Mouse (Mus musculus) left cerebral cortex, postnatal 10 days (tissue): ENCODE data around the gene Tmprss3. TPM values are rescaled to one million over a fixed set of nuclear protein-coding genes. Genes with fewer than 3 reads are reported as not detected.

Experiments
- DNase-seq, 2 experiments: peaks; one replicate each; pipeline ENCODE4 v3.0.0; 2021 to 2022; ENCODE audit warnings: low spot score in 2 of 2, mixed read lengths in 1 of 2; ENCODE audit errors: extremely low spot score in 1 of 2
- intact Hi-C: fragments of 180-260 bp; cut with DNase I; formaldehyde crosslinking; loops from one replicate; pipeline ENCODE4 v1.15.1; 2025
- total RNA-seq, 2 experiments: library from RNA; stranded (reverse); gene quantifications; 2 replicates each; pipeline ENCODE4 v1.2.3; 2021

Gene Tmprss3
- total RNA-seq, 2 experiments from 2014 or later, result not detected

DNA sequence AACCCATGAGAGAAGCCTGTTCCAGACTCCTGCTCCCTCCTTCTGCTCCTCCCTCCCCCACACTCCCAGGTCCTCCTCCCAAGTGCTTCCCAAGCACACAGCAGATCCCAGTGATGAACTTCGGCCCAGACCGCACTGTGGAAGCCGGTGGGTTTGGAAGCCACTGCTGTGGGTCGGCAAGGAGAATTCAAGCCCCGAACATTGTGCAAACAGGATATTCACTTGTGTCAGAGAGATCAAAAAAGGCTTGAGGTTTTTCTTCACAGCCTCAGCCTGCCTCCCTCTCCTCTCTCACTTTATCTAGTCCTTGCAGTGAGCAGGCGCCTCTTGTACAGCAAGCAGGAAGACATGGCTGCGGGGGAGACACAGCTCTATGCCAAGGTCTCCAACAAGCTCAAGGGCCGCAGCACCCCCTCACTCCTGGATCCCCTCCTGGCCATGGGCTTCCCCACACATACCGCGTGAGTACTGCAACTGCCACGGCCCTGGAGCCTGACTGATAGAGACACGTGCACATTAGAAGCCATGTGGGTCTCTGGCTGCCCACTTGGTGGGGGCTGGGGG is 9.1 kb upstream of the Tmprss3 start, which contains the start of gene Ubash3a:
Gene Ubash3a (plus strand): TSS at position 103 of the 564 bp plus-strand sequence.
- no peak for DNase-seq
- intact Hi-C loops, result no loop called here

DNA sequence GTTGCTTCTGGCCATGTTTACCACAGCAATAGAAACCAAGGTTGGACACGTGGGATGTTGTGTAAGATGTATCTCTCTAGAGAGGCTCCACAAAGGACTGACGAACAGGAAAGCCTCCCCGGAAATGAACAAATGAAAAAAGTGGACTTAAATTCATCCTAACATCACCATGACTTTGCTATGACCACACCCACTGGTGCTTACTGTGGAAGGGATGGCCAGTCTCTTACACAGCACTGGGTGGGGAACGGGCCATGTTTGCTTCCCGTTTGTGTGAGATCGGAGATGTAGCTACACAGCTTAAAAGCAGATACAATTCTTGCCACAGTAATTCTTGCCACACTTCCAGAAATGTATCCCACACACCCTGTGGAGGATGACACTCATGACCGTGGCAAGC is 2.5 kb downstream of the Tmprss3 start:
- intact Hi-C loops, result no loop called here
- DNase-seq, result no peak

DNA sequence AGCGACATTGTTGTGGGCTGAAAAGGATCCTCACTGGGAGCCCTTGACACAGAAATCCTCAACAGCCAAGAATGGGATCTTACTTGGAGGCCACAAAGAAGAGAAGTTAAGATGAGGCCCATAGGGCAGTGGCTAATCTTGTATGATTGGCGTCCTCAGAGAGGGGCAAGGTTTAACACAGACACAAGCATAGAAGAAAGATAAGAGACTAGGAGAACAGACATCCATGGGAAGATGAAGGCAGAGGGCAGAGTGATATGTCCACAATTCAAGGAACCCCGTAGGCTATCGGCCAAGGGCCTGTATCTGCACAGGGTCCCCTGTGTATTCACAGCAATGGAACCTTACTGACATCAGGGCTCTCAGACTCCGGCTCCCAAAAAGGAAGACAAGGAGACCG is 3.6 kb downstream of the Tmprss3 start:
- intact Hi-C loops, result no loop called here

DNA sequence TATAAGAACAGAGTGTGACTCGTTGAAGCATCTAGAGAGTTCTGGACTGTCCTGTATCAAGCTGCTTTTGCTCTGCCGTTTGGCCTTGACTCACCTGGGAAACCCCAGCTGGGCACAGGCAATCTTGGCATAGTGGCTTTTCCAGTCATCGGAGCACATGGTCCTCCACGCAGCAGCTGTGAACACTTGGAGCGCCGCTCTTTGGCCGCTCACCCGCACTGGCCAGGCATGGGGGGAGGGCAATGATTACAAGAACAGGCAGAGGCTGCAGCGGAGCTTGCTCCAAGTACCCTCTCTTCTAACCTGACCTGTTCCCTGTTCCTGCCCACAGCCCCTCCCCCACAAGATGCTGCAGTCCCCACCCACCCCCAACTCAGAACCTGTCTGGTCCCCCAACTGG is 5.4 kb downstream of the Tmprss3 start:
- DNase-seq, result no peak
- intact Hi-C loops, result no loop called here

More for the DNA sequence above, 3.6 kb downstream of the Tmprss3 start:
- no peak for DNase-seq

DNA sequence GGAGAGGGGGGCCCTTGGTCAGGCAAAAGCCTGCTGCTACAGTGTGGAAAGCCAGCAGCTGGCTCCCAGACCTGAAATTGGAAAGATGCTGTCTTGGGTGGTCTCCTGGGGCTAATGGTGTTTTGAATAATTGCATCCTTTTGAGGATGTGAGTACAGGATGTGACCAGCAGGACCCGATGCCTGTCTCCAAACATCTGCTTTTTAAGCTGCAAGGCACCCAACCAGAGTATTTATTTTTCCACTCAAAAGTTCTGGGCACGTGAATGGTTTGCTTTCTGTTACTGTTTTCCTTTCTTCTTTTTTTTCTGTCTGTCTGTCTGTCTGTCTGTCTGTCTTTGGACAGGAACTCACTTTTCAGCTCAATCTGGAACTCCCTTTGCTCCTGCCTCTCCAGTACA is 6.1 kb downstream of the Tmprss3 start:
- DNase-seq, result no peak
- intact Hi-C loops, result no loop called here

DNA sequence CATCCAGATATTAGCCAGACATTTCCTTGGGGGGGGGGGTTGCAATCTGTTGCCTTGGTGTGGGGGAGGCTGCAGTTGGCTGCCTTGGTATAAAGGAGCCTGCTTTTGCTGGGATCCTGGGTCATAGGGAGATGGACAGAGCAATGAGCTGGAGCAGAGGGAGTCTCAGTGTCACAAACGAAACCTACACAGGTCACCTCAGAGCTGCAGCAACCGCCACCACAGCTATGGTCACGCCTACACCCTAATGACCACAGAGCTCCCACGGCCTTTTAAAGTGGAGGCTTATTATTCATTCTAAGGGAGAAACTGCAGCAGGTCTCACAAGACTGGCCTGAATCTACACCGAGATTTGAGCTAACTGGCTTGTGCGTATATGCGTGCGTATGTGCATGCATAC is 7.0 kb downstream of the Tmprss3 start:
- no peak for DNase-seq
- intact Hi-C loops, result no loop called here

DNA sequence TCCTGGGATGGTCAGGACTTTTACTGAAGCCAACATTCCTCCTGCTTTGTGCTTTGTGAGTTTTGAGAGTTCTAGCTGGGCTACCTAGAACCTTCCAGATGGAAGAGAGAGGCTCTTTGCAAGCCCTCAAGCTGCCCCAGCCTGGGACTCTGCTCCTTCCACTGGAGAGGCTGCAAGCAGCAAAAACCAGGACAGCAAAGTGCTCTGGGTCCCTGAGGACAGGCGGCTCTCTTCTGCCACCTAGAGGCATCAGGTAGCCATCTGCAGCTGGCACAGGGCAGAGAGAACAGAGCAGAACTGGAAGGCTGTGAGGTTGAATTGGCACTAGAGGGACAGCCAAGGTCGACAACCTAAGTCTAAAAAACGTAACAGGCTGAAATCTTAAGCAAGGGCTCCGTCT is 11.4 kb downstream of the Tmprss3 start:
- peak; percentile 53 to 79 for DNase-seq
- intact Hi-C loops, result loop anchor here (5.0 kb wide), 2 partner anchors 50 to 175 kb away; no protein-coding TSS in a partner anchor

DNA sequence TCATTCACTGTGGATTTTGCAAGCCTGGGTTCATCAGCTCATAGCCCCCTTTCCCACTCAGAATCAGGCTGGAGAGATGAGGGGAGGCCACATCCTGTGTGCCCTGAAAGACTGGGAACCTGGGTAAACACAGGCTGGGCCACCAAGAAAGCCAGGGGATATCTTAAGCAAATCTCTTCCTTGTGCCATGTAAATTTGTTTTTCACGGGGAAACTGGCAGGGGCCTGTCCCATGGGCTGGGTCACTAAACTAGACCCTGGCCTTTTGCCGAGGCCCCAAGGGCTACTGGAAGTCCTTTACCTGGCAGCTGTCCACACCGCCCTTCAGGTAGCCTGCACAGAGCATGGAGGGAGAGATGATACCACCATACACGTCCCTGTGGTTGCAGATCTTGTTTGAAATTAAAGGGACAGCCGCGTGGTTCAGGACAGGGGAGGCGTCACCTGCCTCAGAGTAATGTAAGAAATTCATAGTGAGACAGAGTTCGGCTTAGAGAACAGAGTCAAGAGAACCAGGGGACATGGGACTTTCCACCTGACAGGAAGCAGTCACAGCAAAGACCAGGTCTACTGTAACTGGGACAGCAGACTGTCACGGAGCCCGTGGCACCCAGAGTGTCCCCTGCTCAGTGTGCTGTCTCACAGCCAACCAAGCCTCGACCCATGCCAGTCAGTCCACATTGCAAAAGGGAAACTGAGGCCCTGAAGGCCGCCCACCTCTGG is 14.3 kb downstream of the Tmprss3 start:
- no peak for DNase-seq
- intact Hi-C loops, result no loop called here

DNA sequence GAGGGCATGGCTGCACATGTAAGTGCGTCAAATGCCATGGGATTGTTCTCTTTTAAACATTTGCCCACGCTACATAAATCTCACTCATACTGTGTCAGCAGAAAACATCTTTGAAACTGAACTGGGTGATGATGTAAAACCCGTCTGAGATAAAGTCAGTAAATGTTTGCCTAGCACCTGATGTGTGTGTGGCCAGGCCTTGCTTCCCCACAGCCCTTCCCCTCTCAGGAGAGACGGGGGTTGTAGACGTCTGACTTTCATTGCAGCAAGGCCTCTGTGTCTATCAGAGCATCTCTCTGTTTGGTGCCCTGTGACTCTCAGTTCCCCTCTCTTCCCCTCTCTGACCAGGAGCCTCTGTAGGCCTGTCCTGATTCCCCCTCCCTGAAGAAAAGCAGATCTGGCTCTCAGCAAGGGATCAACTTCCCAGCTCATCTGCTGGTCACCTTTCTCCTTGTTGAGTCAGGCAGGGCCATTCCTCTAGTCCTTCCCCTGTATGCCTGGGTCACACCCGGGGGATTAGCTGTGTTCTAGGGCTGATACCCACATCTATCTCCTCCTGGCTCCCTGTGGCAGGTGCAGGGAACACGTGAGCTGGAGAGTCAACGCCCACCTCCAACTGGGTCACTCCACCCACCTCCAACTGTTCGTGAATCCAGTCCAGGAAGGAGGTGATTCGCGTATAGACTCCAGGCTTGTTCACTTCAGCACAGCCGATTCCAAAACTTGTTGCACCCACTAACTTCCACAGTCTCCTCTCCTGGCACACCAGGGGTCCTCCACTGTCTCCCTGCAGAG is 15.4 kb downstream of the Tmprss3 start:
- intact Hi-C loops, result no loop called here
- no peak for DNase-seq

DNA sequence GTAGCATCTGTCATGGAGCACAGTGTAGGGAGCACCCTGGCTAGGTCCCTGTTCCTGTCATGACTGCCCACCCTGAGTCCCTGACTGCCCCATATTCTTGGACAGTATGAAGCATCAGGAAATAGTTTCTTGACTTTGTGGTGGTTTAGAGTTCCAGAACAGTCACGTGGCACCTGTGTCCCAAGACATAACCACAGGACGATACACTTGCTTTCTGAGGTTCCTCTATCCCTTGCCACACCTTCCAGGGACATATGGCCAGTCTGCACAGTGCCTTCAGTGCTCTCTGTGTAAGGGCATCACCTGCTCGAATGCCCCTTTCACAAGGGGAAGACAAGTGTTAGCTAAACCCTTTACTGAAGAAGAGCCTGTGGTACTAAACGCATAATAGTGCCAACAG is 17.3 kb downstream of the Tmprss3 start:
- no peak for DNase-seq
- intact Hi-C loops, result no loop called here

DNA sequence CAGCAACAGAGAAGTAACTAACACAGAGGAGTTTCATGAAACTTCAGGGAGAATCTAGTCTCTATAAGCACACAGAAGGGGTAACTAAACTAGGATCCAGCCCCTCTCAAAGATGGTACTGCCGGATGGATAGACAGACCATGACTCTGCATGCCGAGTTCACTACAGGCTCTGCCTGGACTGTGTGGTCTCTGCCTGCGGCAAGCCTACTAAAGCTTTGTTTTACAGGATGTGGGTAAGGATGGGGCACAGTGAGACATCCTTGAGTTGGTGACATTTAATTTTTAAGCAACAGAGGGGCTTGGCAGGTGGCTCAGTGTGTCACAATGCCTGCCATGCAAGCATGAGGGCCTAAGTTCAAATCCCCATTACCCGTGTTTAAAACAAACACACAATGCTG is 22.5 kb downstream of the Tmprss3 start:
- intact Hi-C loops, result no loop called here
- DNase-seq, result no peak

DNA sequence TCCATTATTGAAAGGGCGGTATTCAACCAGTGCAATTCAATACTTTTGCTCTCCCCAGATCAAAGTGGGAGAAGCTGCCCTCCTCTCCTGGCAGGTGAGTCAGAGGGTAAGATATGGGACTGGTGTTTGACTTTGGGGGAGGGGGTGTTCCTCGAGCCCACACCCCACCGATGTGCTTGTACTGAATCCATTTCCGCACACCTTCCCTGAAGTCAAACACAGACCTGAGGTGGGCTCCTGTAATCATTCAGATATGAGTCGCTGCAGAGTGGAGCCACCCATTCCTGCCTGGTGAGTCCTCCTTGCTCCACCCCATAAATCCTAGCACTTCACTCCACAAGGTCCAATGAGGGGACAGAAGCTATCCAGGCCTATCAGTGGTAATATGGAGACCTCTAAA is 29.0 kb downstream of the Tmprss3 start:
- DNase-seq, result no peak
- intact Hi-C loops, result no loop called here

DNA sequence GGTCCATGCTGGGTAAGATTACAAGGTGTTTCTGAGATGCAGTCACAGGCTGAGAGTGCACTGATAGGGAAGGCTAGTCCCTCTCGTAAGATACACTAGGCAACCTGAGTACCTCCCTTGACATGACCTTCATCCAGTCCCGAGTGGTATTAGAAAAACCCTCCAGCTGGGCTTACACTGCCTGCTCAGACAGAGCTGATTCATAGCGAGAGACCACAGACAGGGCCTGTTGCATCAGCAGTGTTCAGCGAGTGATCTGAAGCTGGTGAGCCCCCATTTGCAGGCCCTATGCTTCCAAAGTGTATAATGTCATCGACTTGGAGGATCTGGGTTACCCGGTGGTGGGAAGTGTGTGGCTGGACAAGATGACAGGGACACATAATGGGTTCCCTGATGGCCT is 33.6 kb downstream of the Tmprss3 start, which contains the start of gene Tff1:
Gene Tff1 (minus strand): TSS at position 151 of the 400 bp plus-strand sequence.
- intact Hi-C loops, result no loop called here
- DNase-seq, result no peak

DNA sequence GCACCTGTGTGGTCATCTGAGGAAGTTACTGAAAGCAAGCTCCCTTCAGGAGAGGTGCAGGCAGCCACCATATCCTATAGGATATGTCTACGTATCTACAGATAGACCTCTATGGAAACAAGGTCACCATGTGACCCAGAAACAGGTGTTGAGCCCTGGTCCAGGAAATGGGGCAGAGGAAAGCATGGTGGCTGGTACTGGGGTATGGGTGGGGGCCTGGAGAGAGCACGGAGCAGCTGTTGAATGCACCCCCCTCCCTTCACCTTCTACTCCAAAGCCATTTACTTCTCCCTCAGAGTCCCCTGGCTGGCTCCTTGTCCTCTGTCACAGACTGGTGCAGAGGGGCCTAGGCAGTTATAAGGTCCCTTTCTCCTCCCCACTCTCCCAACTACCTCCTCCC is 35.0 kb downstream of the Tmprss3 start:
- DNase-seq, result no peak
- intact Hi-C loops, result loop anchor here (5.0 kb wide), 1 partner anchor 73 kb away; no protein-coding TSS in a partner anchor

DNA sequence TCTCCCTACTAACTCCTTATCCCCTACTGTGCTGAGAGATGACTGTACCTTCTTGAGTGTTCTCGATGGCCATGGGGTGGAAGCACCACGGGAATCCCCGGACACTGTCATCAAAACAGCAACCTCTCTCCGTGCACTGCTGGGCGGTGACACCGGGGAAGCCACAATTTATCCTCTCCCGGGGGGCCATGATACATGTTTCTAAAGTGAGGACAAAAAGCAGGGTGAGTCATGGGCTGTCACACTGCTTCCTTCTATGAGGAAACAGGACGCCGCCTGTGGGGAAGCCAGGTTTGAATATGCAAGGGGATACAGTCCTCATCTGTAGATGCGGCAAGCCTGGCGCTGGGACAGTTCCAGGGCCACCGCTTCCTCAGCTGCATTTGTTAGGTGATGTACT is 36.2 kb downstream of the Tmprss3 start:
- intact Hi-C loops, result loop anchor here (5.0 kb wide), 1 partner anchor 75 kb away; no protein-coding TSS in a partner anchor

DNA sequence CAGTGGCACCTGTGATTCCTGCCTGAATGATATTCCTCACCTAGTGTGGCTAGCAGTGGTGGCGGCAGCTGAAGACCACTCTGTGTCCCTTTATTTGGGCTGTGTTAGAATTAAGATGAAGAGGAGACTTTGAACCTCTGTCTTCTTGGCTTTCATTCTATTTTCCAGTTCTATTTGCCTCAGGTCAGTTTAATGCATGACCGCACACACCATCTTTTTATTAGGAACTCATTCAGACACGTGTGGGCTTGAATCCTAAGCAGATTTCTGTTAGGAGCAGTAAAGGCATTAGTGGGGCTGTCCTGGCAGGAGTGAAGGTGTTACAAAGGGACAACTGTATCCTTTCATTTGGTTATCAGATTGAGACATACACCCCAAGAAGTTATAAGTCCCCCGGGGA is 38.5 kb downstream of the Tmprss3 start:
- intact Hi-C loops, result loop anchor here (5.0 kb wide), 1 partner anchor 77 kb away; no protein-coding TSS in a partner anchor
- no peak for DNase-seq

More for the DNA sequence above, 36.2 kb downstream of the Tmprss3 start:
- no peak for DNase-seq

DNA sequence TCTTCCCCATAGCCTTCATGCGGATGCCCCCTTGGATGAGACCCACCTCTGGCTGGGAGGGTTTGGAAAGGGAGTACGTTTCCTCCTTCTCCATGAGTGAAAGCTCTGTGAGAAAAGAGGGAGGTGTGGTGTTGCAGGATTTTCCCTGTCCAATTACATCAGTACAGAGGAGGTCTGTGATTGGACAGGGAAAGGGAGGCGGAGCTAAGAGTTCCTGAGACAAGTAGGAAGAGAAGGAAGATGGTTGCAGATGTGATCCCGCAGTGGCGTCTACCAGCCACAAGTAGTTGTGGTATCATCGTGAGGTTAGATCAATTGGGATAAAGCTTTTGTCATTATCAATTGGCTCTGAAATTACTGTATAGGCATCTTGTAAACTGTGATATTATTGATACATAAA is 40.9 kb downstream of the Tmprss3 start:
- intact Hi-C loops, result no loop called here
- no peak for DNase-seq

DNA sequence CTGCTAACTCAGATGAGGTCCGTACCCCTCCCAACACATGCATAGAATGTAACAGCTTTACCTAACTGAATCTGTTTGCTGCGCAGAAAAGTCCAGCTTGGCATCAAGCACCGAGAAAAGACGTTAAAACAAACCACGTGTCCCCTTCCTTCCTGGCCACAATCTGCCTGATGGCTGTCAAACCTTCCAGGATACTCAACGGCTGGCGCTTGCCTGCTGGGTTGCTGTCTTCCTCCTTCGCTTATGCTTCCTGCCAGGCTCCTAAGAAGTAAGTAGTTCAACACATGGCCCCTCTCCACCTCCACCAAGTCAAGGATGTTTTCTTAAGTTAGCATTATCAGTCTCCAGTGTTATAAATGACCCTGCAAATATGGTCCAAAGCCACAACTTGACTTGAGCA is 45.0 kb downstream of the Tmprss3 start:
- no peak for DNase-seq
- intact Hi-C loops, result no loop called here

DNA sequence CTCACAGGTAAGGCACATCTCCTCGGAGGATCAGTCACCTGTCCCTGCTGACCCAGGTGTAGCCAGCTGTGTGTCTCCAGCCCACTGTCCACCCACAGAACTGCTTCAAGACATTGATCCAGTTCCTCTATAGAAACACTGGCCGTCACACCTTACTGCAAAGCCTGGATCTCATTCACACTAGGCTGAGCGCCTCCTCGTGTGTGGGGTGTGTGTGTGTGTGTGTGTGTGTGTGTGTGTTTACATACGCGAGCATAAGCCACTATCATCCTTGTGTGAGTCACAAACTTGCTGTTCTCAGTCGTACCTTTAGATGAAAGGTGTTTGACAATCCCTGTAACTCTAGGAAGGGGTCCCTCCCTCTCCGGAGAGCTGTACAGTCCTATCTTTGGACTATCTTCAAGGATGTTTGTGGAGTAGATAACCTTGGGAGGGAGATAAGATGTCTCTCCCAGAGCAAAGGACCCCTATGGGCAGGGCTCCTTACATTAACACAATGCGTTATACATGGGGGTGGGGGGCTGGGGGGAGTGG is 45.7 kb downstream of the Tmprss3 start:
- no peak for DNase-seq
- intact Hi-C loops, result no loop called here
